Mouse (Mus musculus): Measurements from ENCODE around the gene Acmsd. TPM values are rescaled to one million over a fixed set of nuclear protein-coding genes. Genes with fewer than 3 reads are reported as not detected.

Gene Acmsd
- total RNA-seq, 4 experiments from 2014 or later, result 0.14 to 0.19 TPM; not detected in 2

GRCm38 (mm10) chr1:127775206-127775720, 46.0 kb downstream of the Acmsd start:
- no peak for DNase-seq (ENCODE audit: low spot score)

- no peak for DNase-seq (ENCODE audit: low spot score)
Measured at GRCm38 (mm10) chr1:127776246-127776645, 47.0 kb downstream of the Acmsd start.

- no peak for DNase-seq (ENCODE audit: low spot score)
Measured at GRCm38 (mm10) chr1:127778611-127779010, 49.4 kb downstream of the Acmsd start.

DNA sequence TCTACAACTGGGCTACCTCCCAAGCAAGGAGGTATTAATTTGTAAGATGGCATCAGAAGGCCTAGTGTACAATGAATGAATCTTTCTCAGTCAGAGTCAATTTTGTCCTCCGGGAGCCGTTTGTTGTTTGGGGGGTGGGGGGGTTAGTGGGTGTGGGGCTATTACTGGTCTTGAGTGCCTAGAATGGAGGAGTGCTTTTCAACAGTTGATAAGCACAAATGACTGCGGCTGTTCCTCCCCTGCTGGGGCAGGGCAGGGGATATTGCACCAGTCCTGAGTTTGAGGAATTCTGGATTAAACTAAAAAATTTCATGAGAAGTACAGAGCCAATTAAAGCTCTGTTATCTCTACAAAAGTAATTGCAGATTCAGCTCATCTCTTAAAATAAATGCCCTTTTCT, 50.9 kb downstream of the Acmsd start:
- no peak for DNase-seq (ENCODE audit: low spot score)

DNA sequence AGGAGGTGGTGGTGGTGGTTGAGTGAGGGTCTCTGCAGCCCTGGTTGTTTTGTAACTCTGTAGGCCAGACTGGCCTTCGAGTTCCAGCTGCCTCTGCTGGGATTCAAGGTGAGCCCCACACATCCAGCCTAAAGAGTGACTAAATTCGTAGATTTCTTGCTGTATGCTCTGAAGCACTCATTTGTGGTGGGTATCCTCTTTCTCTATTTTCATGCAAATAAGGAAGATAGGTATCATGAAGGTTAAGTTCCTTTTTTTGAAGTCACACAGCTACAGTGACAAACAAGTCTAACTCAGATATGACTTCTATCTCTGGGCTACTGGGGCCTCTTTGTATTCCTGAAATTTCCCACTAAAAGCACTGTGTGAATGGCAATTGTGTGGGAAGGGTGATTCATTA, 51.6 kb downstream of the Acmsd start:
- no peak for DNase-seq (ENCODE audit: low spot score)

- no peak for DNase-seq (ENCODE audit: low spot score)
Measured at GRCm38 (mm10) chr1:127783862-127784261, 54.6 kb downstream of the Acmsd start.

GRCm38 (mm10) chr1:127785882-127786281, 56.7 kb downstream of the Acmsd start:
- DNase-seq (ENCODE audit: low spot score), result no peak

- DNase-seq (ENCODE audit: low spot score), result no peak
Measured at GRCm38 (mm10) chr1:127788943-127789342, 59.7 kb downstream of the Acmsd start.

- DNase-seq (ENCODE audit: low spot score), result no peak
Measured at GRCm38 (mm10) chr1:127793459-127793858, 64.2 kb downstream of the Acmsd start.

GRCm38 (mm10) chr1:127795087-127795769, 66.0 kb downstream of the Acmsd start:
- DNase-seq (ENCODE audit: low spot score), result no peak

DNA sequence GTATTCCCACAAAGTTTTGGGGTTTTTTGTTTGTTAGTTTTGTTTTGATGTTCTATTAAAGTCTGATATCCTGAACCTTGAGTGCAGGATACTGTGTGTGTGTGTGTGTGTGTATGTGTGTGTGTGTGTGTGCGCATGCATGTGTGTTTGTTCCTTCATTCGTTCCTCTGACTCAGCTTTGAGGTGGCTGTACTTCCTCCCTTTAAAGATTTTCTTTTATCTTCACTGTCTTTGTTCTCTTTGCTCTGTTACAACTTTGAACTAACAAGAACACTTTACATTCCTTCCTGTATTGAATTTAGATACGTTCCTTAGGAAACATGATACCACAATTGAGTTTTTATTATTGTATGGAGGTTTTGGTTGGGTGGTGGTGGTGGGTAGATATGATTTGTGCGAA, 67.1 kb downstream of the Acmsd start:
- no peak for DNase-seq (ENCODE audit: low spot score)

GRCm38 (mm10) chr1:127796752-127797151, 67.5 kb downstream of the Acmsd start:
- no peak for DNase-seq (ENCODE audit: low spot score)

- DNase-seq (ENCODE audit: low spot score), result no peak
Measured at GRCm38 (mm10) chr1:127802916-127803315, 73.7 kb downstream of the Acmsd start.

DNA sequence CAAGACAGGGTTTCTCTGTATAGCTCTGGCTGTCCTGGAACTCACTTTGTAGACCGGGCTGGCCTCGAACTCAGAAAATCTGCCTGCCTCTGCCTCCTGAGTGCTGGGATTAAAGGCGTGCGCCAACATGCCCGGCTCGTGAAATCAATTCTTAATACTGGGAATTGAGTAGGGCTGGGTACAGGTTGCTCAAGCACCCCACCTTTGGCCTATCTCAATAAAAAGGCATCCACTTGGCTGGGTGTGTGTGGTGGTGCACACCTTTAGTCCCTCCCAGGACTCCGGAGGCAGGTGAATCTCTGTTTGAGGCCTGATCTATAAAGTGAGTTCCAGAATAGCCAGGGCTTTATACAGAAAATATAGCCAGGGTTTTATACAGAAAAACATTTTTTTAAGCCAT, 79.5 kb downstream of the Acmsd start:
- no peak for DNase-seq (ENCODE audit: low spot score)

DNA sequence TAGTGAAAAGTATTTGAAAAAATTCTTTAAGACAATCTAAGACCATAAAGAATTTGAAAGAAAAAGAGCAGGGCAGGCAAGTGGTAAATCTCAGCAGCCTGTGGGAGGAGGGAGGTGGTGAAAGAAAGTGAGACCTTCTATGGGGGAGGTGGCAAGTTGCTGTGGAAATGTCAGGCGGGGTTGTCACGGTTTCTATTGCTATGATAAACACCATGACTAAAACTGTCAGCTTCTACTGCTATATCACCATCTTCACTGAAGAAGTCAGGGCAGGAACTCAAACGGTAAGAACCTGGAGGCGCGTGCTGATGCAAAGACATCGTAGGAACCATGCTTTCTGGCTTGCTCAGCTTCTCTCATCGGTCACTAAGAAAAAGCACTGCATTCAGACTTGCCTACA, 83.7 kb downstream of the Acmsd start:
- no peak for DNase-seq (ENCODE audit: low spot score)

- no peak for DNase-seq (ENCODE audit: low spot score)
Measured at GRCm38 (mm10) chr1:127816381-127816780, 87.2 kb downstream of the Acmsd start.

Other genes with a start within 250 kb of the Acmsd start
- 1 to 10 TPM; 5.3 to 8.2 (median 6.3) TPM for gene Tmem163, start 49.9 kb upstream of the Acmsd start, total RNA-seq (2022)
- 10 to 100 TPM; 17.8 to 24.1 (median 22.8) TPM for gene Ccnt2, start 44.8 kb downstream of the Acmsd start, total RNA-seq (2022)
- under 1 TPM in 2 of 4 experiments, not detected in 2; 0.09 to 0.14 TPM for gene Map3k19, start 125.6 kb downstream of the Acmsd start, total RNA-seq (2022)
- gene Rab3gap1, start 139.4 kb downstream of the Acmsd start, total RNA-seq (2022), result 10 to 100 TPM; 35.5 to 39.8 (median 38.6) TPM

All from heart, adult 8-10 months (tissue).